Mouse (Mus musculus) lung, postnatal 0 days (tissue): Measurements from ENCODE around the gene Tm7sf2.

ENCODE experiments used
- CTCF ChIP-seq: IDR thresholded peaks from 2 replicates; pipeline ENCODE4 v1.5.1; 2016; ENCODE audit warnings: antibody characterized with exemption, mild to moderate bottlenecking
- EP300 ChIP-seq: IDR thresholded peaks from 2 replicates; pipeline ENCODE4 v1.6.1; 2016; ENCODE audit warnings: antibody characterized with exemption, mild to moderate bottlenecking, control low read depth

GRCm38 (mm10) chr19:6082156-6082555, 14.0 kb upstream of the Tm7sf2 start, which contains the start of gene Gm28374:
- TF ChIP-seq CTCF (no peak), EP300 (no peak)
